Comparison of ENCODE assay signal across 1 mouse cellular context in the genomic region with DNA sequence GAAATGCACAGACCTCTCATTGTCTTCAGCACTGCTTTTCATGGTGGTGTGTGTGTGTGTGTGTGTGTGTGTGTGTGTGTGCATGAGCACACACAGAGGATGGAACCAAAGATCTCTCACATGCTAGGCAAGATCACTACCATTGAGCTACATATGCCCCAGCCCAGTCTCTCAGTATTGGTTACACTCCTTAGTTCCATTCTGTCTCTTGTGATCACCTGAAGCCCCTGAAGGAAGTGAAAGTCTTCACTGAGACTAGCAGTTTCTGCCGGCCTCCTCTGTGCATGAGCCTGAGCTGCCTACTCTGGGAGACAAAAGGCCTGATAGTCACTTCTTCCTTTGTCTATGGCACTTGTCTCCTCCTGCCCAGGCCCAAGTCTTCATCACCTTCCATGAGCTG.
A peak's percentile ranks its signal among the peaks of the same experiment; 100 is the strongest.
TF ChIP-seq lines count a peak whose summit lies in the region.

No protein-coding gene starts in this region.

TF ChIP-seq in CH12.LX, 34 proteins besides CTCF, POLR2A, EP300 and RAD21 (continued from another document):
- TF ChIP-seq MAX (IDR thresholded peaks at IDR 0.05; ENCODE audit: low read length) (peak; percentile 81; the same call in 1 of the 2 replicates), MEF2A (IDR thresholded peaks at IDR 0.05; ENCODE audit: borderline replicate concordance, low read depth, low read length) (peak; percentile 71; the same call in 1 of the 2 replicates), UBTF (IDR thresholded peaks at IDR 0.05; ENCODE audit: low read depth, low read length) (no peak; the same call in 1 of the 2 replicates), NELFE (IDR thresholded peaks at IDR 0.05; ENCODE audit: low read depth, low read length) (0 out of 2 replicates have a peak, but pooled peaks have one; percentile 15), IRF4 (IDR thresholded peaks at IDR 0.05; ENCODE audit: low read depth, low read length) (peak; percentile 97), SIN3A (IDR thresholded peaks at IDR 0.05; ENCODE audit: low read length) (peak; percentile 83), ZNF384 (IDR thresholded peaks at IDR 0.05; ENCODE audit: low read depth, low read length) (no peak), MAZ (IDR thresholded peaks at IDR 0.05; ENCODE audit: low read depth, low read length) (peak; percentile 66; the same call in 1 of the 2 replicates), ELF1 (IDR thresholded peaks at IDR 0.05; ENCODE audit: low read depth, low read length) (0 out of 2 replicates have a peak, but pooled peaks have one; percentile 42), JUND (conservative IDR thresholded peaks at IDR 0.05; ENCODE audit: low read depth, low read length) (peak; percentile 52), ZC3H11A (IDR thresholded peaks at IDR 0.05; ENCODE audit: low read depth, low read length) (no peak), KAT2A (IDR thresholded peaks at IDR 0.05; ENCODE audit: insufficient replicate concordance, low read length) (no peak), MXI1 (IDR thresholded peaks at IDR 0.05; ENCODE audit: low read depth, low read length) (peak; percentile 80), MYC (IDR thresholded peaks at IDR 0.05; ENCODE audit: low read depth, low read length) (peak; percentile 80), NRF1 (IDR thresholded peaks at IDR 0.05; ENCODE audit: low read depth, low read length) (no peak), TCF12 (IDR thresholded peaks at IDR 0.05; ENCODE audit: low read depth, low read length) (peak; percentile 53), ETS1 (conservative IDR thresholded peaks at IDR 0.05; ENCODE audit: low read depth, low read length) (peak; percentile 83), USF1 (IDR thresholded peaks at IDR 0.05; ENCODE audit: low read depth, low read length) (no peak; the same call in 1 of the 2 replicates), TBP (conservative IDR thresholded peaks at IDR 0.05; ENCODE audit: low read depth, low read length) (0 out of 2 replicates have a peak, but pooled peaks have one; percentile 36), BHLHE40 (IDR thresholded peaks at IDR 0.05; ENCODE audit: low read depth, low read length) (peak; percentile 80), POLR2AphosphoS2 (IDR thresholded peaks at IDR 0.05; ENCODE audit: low read depth, low read length) (no peak), PAX5 (IDR thresholded peaks at IDR 0.05; ENCODE audit: low read length) (no peak), SMC3 (IDR thresholded peaks at IDR 0.05; ENCODE audit: low read depth, low read length) (peak; percentile 22), CHD2 (IDR thresholded peaks at IDR 0.05; ENCODE audit: low read length) (0 out of 2 replicates have a peak, but pooled peaks have one; percentile 26), HCFC1 (IDR thresholded peaks at IDR 0.05; ENCODE audit: low read depth, low read length) (no peak; the same call in 1 of the 2 replicates), ZKSCAN1 (IDR thresholded peaks at IDR 0.05; ENCODE audit: borderline replicate concordance, low read depth, low read length) (no peak), ZMIZ1 (IDR thresholded peaks at IDR 0.05; ENCODE audit: low read depth, low read length) (no peak), MAFK (IDR thresholded peaks at IDR 0.05; ENCODE audit: insufficient replicate concordance, low read length) (0 out of 2 replicates have a peak, but pooled peaks have one; percentile 44)
TF ChIP-seq in CH12.LX: peak in this region for 19.
